Mouse (Mus musculus) MEL (cell line): Measurements from ENCODE around the gene Taar7a.

ENCODE experiments used
- CTCF ChIP-seq, 3 experiments: IDR thresholded peaks in 2 of 3; conservative IDR thresholded peaks in 1 of 3; 2 replicates each; pipeline ENCODE4 v1.5.1; 2011 to 2012; ENCODE audit warnings: low read length in 3 of 3, low read depth in 2 of 3, mild to moderate bottlenecking in 2 of 3, improper control_type of control experiment in 1 of 3, inconsistent platforms in 1 of 3, mixed read lengths in 1 of 3, moderate library complexity in 1 of 3; ENCODE audit not compliant: control insufficient read depth in 1 of 3, insufficient read depth in 1 of 3, poor library complexity in 1 of 3, severe bottlenecking in 1 of 3
- E2F4 ChIP-seq: IDR thresholded peaks from 2 replicates; pipeline ENCODE4 v1.6.1; 2011; ENCODE audit warnings: low read depth, low read length, improper control_type of control experiment, borderline replicate concordance
- EP300 ChIP-seq, 2 experiments: IDR thresholded peaks; 2 replicates each; pipeline ENCODE4 v1.6.1; 2011; ENCODE audit warnings: improper control_type of control experiment in 2 of 2, low read length in 2 of 2, low read depth in 1 of 2, mild to moderate bottlenecking in 1 of 2
- KAT2A ChIP-seq: conservative IDR thresholded peaks from 2 replicates; pipeline ENCODE4 v1.6.1; 2012; ENCODE audit warnings: low read depth, low read length, improper control_type of control experiment, inconsistent platforms
- MXI1 ChIP-seq: IDR thresholded peaks from 2 replicates; pipeline ENCODE4 v1.6.1; 2011; ENCODE audit warnings: mild to moderate bottlenecking, low read depth, low read length, improper control_type of control experiment
- POLR2A ChIP-seq, 2 experiments: IDR thresholded peaks; 2 replicates each; pipeline ENCODE4 v1.6.1; 2011 to 2012; ENCODE audit warnings: low read length in 2 of 2, mild to moderate bottlenecking in 2 of 2, control low read depth in 1 of 2, improper control_type of control experiment in 1 of 2, low read depth in 1 of 2, moderate library complexity in 1 of 2; ENCODE audit not compliant: control insufficient read depth in 1 of 2, insufficient read depth in 1 of 2, poor library complexity in 1 of 2
- POLR2AphosphoS2 ChIP-seq: IDR thresholded peaks from 2 replicates; pipeline ENCODE4 v1.6.1; 2011; ENCODE audit warnings: low read length, improper control_type of control experiment
- POLR2AphosphoS5 ChIP-seq: IDR thresholded peaks from 2 replicates; pipeline ENCODE4 v1.6.1; 2012; ENCODE audit warnings: low read depth, borderline replicate concordance, mild to moderate bottlenecking, inconsistent platforms, low read length, moderate library complexity, mixed read lengths
- TAL1 ChIP-seq: IDR thresholded peaks from 2 replicates; pipeline ENCODE4 v1.6.1; 2012; ENCODE audit warnings: mild to moderate bottlenecking, inconsistent platforms, low read length, moderate library complexity, mixed read lengths
- ZNF384 ChIP-seq: IDR thresholded peaks from 2 replicates; pipeline ENCODE4 v1.6.1; 2012; ENCODE audit warnings: low read depth, mild to moderate bottlenecking, inconsistent platforms, low read length, improper control_type of control experiment

GRCm38 (mm10) chr10:23999639-24000038, 6.4 kb upstream of the Taar7a start, which contains the start of gene Taar7b:
- TF ChIP-seq CTCF (IDR thresholded peaks at IDR 0.05 in 2 of 3, conservative IDR thresholded peaks at IDR 0.05 in 1 of 3; ENCODE audit: control insufficient read depth in 1 of 3, insufficient read depth in 1 of 3, low read depth in 2 of 3, low read length in 3 of 3, poor library complexity in 1 of 3, severe bottlenecking in 1 of 3), result no peak
- no peak for TF ChIP-seq E2F4
- TF ChIP-seq KAT2A, result no peak
- TF ChIP-seq MXI1, result no peak
- TF ChIP-seq POLR2AphosphoS5, result no peak
- TF ChIP-seq POLR2A (IDR thresholded peaks at IDR 0.05; ENCODE audit: control insufficient read depth in 1 of 2, insufficient read depth in 1 of 2, low read depth in 1 of 2, low read length in 2 of 2, poor library complexity in 1 of 2), result no peak
- TF ChIP-seq ZNF384, result no peak
- no peak for TF ChIP-seq POLR2AphosphoS2
- TF ChIP-seq TAL1, result no peak
- TF ChIP-seq EP300 (IDR thresholded peaks at IDR 0.05; ENCODE audit: low read depth in 1 of 2, low read length in 2 of 2), result no peak
